Mouse (Mus musculus) bone marrow, adult 2 months (tissue): ENCODE results near the gene Cacna1c.

Experiments
- CTCF ChIP-seq: fragments of 200-500 bp; IDR thresholded peaks from 2 replicates; pipeline ENCODE4 v1.5.1; 2011; ENCODE audit warnings: low read length, control low read depth; ENCODE audit not compliant: control insufficient read depth, insufficient read depth
- POLR2A ChIP-seq: fragments of 200-500 bp; IDR thresholded peaks from 2 replicates; pipeline ENCODE4 v1.6.1; 2011; ENCODE audit warnings: low read depth, mild to moderate bottlenecking, control low read depth, low read length, borderline replicate concordance; ENCODE audit not compliant: control insufficient read depth

- TF ChIP-seq CTCF (no peak), POLR2A (no peak)
Observed at GRCm38 (mm10) chr6:119182211-119182610, 14.0 kb downstream of the Cacna1c start.
